Mouse (Mus musculus): Measurements from ENCODE around the gene Gm28374.
"Not testable (repeated sequence)": the region's sequence is repeated elsewhere in the genome, so short reads cannot be mapped to it uniquely, and the experiment has no call there.

Gene Gm28374

GRCm38 (mm10) chr19:6056696-6057095 lies 25.4 kb downstream of the Gm28374 start:
- DNase-seq (ENCODE audit: low spot score in 2 of 2), result no peak

GRCm38 (mm10) chr19:6054296-6054695 lies 27.8 kb downstream of the Gm28374 start:
- DNase-seq (ENCODE audit: low spot score in 2 of 2), result no peak

GRCm38 (mm10) chr19:6052516-6052915 lies 29.5 kb downstream of the Gm28374 start:
- DNase-seq (ENCODE audit: low spot score in 2 of 2), result no peak

- no peak for DNase-seq (ENCODE audit: low spot score in 2 of 2)
Measured at GRCm38 (mm10) chr19:6048681-6049410, 33.2 kb downstream of the Gm28374 start.

GRCm38 (mm10) chr19:6047899-6048166 lies 34.2 kb downstream of the Gm28374 start:
- DNase-seq (ENCODE audit: low spot score in 2 of 2), result no peak

- DNase-seq (ENCODE audit: low spot score in 2 of 2), result no peak
Measured at GRCm38 (mm10) chr19:6047154-6047898, 34.7 kb downstream of the Gm28374 start.

DNA sequence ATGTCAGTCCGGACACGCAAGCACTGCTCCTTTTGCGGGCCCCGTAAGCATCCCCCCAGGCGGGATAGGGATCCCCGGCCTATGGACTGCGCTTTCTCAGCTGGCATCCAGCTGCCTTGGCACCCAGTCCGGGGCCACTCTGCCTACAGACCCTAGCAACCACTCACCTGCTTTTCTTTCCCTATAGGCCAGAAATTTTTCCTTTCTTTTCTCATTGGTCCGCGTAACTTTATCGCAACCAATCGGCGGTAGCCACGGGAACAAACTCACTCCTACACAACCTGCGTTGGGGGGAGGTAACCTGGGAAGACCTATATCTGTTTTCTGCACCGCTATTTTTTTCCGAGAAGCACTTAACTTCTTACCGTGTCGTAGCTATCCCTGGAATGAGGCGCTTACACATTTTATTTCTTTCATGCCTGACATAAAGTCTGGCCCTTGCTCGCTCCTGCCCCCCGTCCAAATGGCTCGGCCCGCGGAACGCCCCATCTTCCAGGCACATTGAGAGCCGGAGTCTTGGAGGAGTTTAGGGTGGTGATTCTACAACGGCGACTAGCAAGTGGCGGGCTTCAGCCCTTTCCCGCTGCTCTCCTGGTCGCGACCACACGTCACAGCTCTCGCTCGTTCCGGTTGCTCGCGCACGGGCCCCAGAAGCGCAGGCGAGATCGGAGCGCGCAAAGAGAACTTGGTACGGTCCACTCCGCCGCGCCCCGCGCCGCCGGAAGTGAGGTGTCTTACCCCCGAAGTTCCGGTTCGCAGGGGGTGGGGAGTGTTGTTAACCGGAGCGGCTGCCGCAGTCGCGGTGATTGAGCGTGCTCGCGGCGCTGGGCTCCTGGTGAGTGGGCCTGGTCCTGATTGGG lies 35.5 kb downstream of the Gm28374 start, which contains the start of gene Syvn1:
TSS of gene Syvn1 (plus strand) at position 283 of the 860 bp plus-strand sequence.
- peak; percentile 88 to 91 for DNase-seq (ENCODE audit: low spot score in 2 of 2)

- DNase-seq (ENCODE audit: low spot score in 2 of 2), result no peak
Measured at GRCm38 (mm10) chr19:6045366-6046293, 36.4 kb downstream of the Gm28374 start.

DNA sequence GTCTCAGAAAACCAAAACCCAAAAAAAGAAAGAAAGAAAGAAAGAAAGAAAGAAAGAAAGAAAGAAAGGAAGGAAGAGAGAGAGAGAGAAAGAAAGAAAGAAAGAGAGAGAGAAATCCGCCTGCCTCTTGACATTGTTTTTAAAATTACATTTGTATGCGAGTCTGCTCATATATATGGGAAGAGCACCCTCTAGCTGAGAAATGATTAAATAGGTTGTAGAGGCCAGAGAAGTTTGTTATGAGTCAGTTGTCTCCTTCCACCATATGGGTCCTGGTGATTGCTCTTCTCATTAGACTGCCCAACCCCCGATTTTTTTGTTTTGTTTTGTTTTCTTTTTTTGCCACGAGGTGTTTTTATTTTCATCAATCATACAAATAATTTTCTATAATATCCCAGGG lies 38.0 kb downstream of the Gm28374 start:
- DNase-seq (ENCODE audit: low spot score in 2 of 2), result not testable (repeated sequence)

DNA sequence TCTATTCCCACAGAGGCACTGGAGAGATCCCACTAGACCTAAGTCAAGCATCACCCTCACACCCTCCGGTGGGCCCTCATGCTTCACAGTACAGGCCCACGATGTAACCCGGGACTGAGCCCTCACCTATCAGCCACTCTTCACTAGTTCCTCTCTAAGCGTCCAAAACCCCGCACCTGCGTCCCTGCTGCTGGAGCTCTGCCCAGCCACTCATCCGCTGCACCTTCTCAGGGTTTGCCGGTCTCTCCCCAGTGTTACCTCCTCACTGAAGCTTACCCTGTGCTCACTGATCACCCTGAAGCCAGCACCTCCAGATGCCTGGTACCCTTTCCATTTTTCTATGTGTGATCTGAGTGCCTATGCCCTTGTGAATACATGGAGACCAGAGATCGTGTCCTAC lies 39.8 kb downstream of the Gm28374 start:
- DNase-seq (ENCODE audit: low spot score in 2 of 2), result no peak

DNA sequence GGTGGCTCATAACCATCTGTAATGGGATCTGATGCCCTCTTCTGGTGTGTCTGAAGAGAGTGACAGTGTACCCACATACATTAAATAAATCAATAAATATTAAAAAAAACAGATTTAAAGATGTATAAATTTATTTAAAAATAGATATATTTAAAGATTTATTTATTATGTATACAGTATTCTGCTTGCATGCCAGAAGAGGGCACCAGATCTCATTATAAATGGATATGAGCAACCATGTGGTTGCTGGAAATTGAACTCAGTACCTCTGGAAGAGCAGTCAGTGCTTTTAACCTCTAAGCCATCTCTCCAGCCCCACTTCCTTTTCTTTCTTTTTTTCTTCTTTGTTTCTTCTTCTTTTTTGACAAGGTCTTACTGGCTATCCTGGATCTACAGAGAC lies 42.1 kb downstream of the Gm28374 start:
- DNase-seq (ENCODE audit: low spot score in 2 of 2), result no peak

- no peak for DNase-seq (ENCODE audit: low spot score in 2 of 2)
Measured at GRCm38 (mm10) chr19:6038326-6038725, 43.7 kb downstream of the Gm28374 start.

GRCm38 (mm10) chr19:6037695-6038094 lies 44.4 kb downstream of the Gm28374 start:
- DNase-seq (ENCODE audit: low spot score in 2 of 2), result no peak

DNA sequence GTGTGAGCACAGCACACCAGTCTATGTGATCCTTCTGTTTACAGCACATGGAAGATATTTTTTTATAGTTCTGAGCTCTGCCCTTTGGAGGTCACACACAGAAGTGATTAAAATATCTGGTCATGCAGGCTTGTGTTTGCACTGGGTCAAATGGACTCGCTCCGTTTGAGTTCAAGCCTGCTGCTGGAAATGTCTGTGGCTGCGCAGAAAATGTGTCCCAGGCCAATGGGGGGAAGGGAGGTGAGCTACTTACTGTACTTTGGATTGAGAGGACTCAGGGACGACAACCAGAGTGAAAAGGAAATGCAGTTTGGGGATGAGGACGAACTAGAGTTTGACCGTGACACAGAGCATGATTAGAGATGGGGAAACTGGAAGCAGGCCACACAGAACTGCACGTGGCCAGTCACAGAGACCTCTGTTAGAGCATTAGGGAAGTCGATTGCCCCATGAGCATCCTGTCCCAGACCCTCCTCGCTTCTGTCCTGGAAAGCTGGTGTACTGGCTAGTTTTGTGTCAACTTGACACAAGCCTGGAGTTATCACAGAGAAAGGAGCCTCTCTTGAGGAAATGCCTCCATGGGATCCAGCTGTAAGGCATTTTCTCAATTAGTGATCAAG lies 46.0 kb downstream of the Gm28374 start:
- DNase-seq (ENCODE audit: low spot score in 2 of 2), result no peak

GRCm38 (mm10) chr19:6030520-6031280 lies 51.4 kb downstream of the Gm28374 start:
- no peak for DNase-seq (ENCODE audit: low spot score in 2 of 2)

DNA sequence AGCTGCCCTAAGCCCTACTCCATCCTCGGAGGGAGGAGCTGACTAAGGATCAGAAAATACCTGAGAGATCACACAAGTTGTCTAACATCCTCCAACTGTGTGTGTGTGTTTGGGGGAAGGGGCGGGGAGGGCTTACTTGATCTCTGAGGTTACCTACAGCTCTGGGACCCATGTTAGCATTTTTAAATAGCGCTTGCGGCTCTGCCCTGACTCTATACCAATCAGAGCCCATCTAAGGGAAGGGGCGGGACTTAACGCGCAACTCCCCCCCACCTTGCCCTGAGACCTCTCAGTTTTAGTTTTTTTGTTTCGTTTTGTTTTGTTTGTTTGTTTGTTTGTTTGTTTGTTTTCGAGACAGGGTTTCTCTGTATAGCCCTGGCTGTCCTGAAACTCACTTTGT lies 52.6 kb downstream of the Gm28374 start:
- no peak for DNase-seq (ENCODE audit: low spot score in 2 of 2)

GRCm38 (mm10) chr19:6028991-6029390 lies 53.1 kb downstream of the Gm28374 start:
- DNase-seq (ENCODE audit: low spot score in 2 of 2), result no peak

All from frontal cortex, postnatal 14 days (tissue).